ENCODE assay signal across 14 mouse cellular contexts in genomic region chr6:73195291-73195690, GRCm38 (mm10).
"Had no signal": no experiment of that assay in that cellular context is flagged by ENCODE, and none has a peak within 500 bp of the region (broad histone marks: within the 10 kb centered on the region; RNA-seq: fewer than 3 reads in every experiment).

No protein-coding gene starts in this region.

- DNase-seq: heart, postnatal 14 days; heart, postnatal 36 days; kidney, adult 11 months; kidney, adult 18-20 months; kidney, adult 2 months; kidney, adult 8-10 months; kidney, adult 9 months; kidney, postnatal 10 days; kidney, postnatal 14 days; kidney, postnatal 25 days; kidney, postnatal 36 days; kidney, postnatal 4 days; layer of hippocampus, adult 9-11 months; layer of hippocampus, postnatal 36 days had no signal
